Mouse (Mus musculus) C2C12 (cell line): Measurements from ENCODE around the gene Btaf1.

ENCODE experiments used
- CEBPB ChIP-seq: IDR thresholded peaks from one replicate; pipeline ENCODE4 v1.6.1; 2011; ENCODE audit warnings: low read depth, mild to moderate bottlenecking, control low read depth, moderate library complexity
- CTCF ChIP-seq: IDR thresholded peaks from one replicate; pipeline ENCODE4 v1.5.1; 2011; ENCODE audit not compliant: control insufficient read depth, insufficient read depth, insufficient read length
- USF1 ChIP-seq: IDR thresholded peaks from one replicate; pipeline ENCODE4 v1.6.1; 2011; ENCODE audit warnings: low read depth, mild to moderate bottlenecking, control low read depth, moderate library complexity

DNA sequence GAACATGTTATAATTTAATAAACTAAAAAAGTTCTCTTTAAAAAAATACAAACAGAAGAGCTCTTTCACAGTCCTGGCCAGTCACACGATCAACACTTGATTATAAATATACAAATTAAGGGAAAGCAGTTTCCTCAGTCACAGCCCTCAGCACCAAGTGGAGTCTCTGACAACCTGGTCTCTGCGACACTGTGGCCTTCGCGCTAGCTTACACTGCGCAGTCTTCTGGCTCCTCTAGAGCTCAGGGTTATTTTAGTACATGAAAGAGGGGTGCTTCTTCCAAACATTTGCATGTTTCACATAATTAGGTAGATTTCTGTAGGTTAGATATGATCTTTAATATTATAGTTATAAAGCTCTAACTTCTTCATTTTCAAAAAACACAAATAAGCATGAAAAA lies 96.3 kb downstream of the Btaf1 start:
- TF ChIP-seq CTCF (no peak), USF1 (no peak), CEBPB (no peak)
